Mouse (Mus musculus): ENCODE measurements around the gene Mtor. TPM values are rescaled to one million over a fixed set of nuclear protein-coding genes. Genes with fewer than 3 reads are reported as not detected.

Mtor gene
- polyA plus RNA-seq, 1 experiment from 2014 or later = 23.8 TPM

Other genes with a start within 250 kb of the Mtor start
- gene Disp3, start 160.6 kb upstream of the Mtor start, polyA plus RNA-seq (2015; fragmentation: Nextera tagmentation; extraction: Ambion mirVana) = 12.5 and 13.6 TPM in 2 replicates
- gene Ubiad1, start 3.8 kb upstream of the Mtor start, polyA plus RNA-seq (2015; fragmentation: Nextera tagmentation; extraction: Ambion mirVana) = 22.1 and 23.3 TPM in 2 replicates
- 0.36 and 0.45 TPM in 2 replicates for gene Angptl7, start 51.8 kb downstream of the Mtor start, polyA plus RNA-seq (2015; fragmentation: Nextera tagmentation; extraction: Ambion mirVana)
- 94.7 and 99.4 TPM in 2 replicates for gene Exosc10, start 109.8 kb downstream of the Mtor start, polyA plus RNA-seq (2015; fragmentation: Nextera tagmentation; extraction: Ambion mirVana)
- gene Srm, start 142.9 kb downstream of the Mtor start, polyA plus RNA-seq (2015; fragmentation: Nextera tagmentation; extraction: Ambion mirVana) = 160 and 173 TPM in 2 replicates
- gene Masp2, start 153.9 kb downstream of the Mtor start, polyA plus RNA-seq (2015; fragmentation: Nextera tagmentation; extraction: Ambion mirVana) = 0.74 and 0.80 TPM in 2 replicates
- 182 and 185 TPM in 2 replicates for gene Tardbp, start 178.4 kb downstream of the Mtor start, polyA plus RNA-seq (2015; fragmentation: Nextera tagmentation; extraction: Ambion mirVana)
- not detected in 2 replicates for gene Gm572, start 194.7 kb downstream of the Mtor start, polyA plus RNA-seq (2015; fragmentation: Nextera tagmentation; extraction: Ambion mirVana)

Measured in midbrain, embryonic 15.5 days (tissue).